Mouse (Mus musculus): ENCODE data around the gene Sgpl1. TPM values are rescaled to one million over a fixed set of nuclear protein-coding genes. Genes with fewer than 3 reads are reported as not detected.

The Sgpl1 gene
- polyA plus RNA-seq, 1 experiment from 2014 or later: 46.9 TPM

DNA sequence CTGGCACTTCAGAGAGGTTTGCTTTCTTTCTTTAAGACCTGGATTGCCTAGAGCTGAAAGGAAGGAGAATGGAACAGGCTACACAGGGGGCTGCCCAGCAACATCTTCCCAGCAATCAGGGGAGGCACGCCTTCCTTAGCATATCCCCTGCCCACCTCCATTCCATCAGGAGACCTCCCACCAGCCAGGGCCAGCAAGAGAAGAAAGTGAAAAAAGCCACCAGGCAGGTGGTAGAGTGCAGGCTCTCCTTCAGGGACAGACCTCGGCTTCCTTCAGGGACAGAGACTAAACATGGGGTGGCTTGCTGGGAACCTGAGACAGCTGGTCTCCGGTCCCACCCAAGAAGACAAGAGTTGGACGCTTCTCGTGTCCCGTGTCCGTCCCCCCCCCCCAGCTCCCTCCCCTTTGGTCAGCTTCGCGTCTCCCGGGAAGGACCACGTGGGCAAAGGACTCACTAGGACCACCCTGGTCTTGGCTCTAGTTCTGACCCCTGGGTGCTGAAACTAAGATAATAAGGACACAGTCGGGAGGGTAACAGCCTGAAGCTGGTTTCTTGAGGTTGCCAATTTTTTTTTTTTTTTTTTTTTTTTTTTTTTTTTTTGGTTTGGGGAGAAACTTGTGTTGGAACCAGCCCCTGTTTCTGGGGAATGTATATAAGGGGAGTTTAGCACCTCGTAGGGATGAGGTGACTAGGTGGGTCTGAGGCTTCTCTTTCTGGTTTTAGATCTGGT lies 27.4 kb upstream of the Sgpl1 start:
- Histone ChIP-seq H3K4me2 (no peak overlapping the region), H3K4me1 (0 out of 2 replicates have a peak, but pooled peaks cover 9% of the 10 kb centered on the region), H3K36me3 (no peaks in the 10 kb centered on the region), H3K27me3 (replicated peaks) (0 out of 2 replicates have a peak, but pooled peaks cover 4% of the 10 kb centered on the region), H3K4me3 (replicated peaks) (no peak overlapping the region), H3K27ac (no peak overlapping the region), H3K9ac (no peak overlapping the region), H3K9me3 (no peaks in the 10 kb centered on the region)
- 47% methylated on average over 12 of the region's 13 CpGs for WGBS
- ATAC-seq (ENCODE audit: insufficient read depth, low FRiP score, low read depth): no peak

- ATAC-seq (ENCODE audit: insufficient read depth, low FRiP score, low read depth): no peak
- no peak overlapping the region for H3K4me3 ChIP-seq (replicated peaks)
- H3K4me1 ChIP-seq: 0 out of 2 replicates have a peak, but pooled peaks cover 9% of the 10 kb centered on the region
- no peak overlapping the region for H3K27ac ChIP-seq
- 74% methylated on average over 4 of the region's 4 CpGs for WGBS
- H3K27me3 ChIP-seq (replicated peaks): no peaks in the 10 kb centered on the region
- H3K4me2 ChIP-seq: no peak overlapping the region
- no peak overlapping the region for H3K9ac ChIP-seq
- H3K9me3 ChIP-seq: no peaks in the 10 kb centered on the region
- no peaks in the 10 kb centered on the region for H3K36me3 ChIP-seq
Observed at GRCm38 (mm10) chr10:61172496-61172895, 25.0 kb upstream of the Sgpl1 start.

GRCm38 (mm10) chr10:61171654-61172053 lies 24.2 kb upstream of the Sgpl1 start, which contains the start of gene Tbata:
Gene Tbata, plus strand, starts transcription at chr10:61171954.
- WGBS: 66% methylated on average over 3 of the region's 3 CpGs
- Histone ChIP-seq H3K36me3 (no peaks in the 10 kb centered on the region), H3K27me3 (replicated peaks) (no peaks in the 10 kb centered on the region)

DNA sequence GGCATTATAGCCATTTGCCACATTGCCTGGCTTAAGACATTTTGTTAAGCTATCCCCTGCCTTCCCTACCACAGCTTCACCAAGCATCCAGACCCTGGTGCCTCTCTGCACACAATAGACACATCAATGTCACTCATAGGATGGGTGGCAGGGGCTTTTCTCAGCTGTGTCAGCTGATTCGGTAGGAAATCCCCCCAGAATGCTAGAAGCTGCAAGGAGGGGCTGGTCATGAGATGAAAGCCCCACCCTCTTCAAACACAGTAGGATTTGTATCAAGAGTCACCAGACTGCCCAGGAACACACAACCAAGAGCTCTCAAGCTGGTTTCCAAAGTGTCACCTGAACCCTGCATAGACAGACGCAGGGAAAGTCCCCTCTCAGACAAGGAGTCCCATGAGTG lies 20.9 kb upstream of the Sgpl1 start:
- Histone ChIP-seq H3K9me3 (no peaks in the 10 kb centered on the region), H3K4me2 (no peak overlapping the region), H3K9ac (no peak overlapping the region), H3K36me3 (no peaks in the 10 kb centered on the region), H3K4me3 (replicated peaks) (no peak overlapping the region), H3K4me1 (no peaks in the 10 kb centered on the region), H3K27me3 (replicated peaks) (no peaks in the 10 kb centered on the region), H3K27ac (no peak overlapping the region)
- WGBS: 63% methylated on average over 2 of the region's 2 CpGs
- ATAC-seq (ENCODE audit: insufficient read depth, low FRiP score, low read depth): no peak

More at GRCm38 (mm10) chr10:61171654-61172053, 24.2 kb upstream of the Sgpl1 start, which contains the start of gene Tbata:
- H3K9ac ChIP-seq: no peak within 1 kb of the TSS
- H3K27ac ChIP-seq: no peak within 1 kb of the TSS
- no peaks in the 10 kb centered on the region for H3K9me3 ChIP-seq
- H3K4me1 ChIP-seq: 0 out of 2 replicates have a peak, but pooled peaks cover 9% of the 10 kb centered on the region
- H3K4me2 ChIP-seq: no peak within 1 kb of the TSS
- no peak for ATAC-seq (ENCODE audit: insufficient read depth, low FRiP score, low read depth)
- H3K4me3 ChIP-seq (replicated peaks): no peak within 1 kb of the TSS

- H3K4me1 ChIP-seq: no peaks in the 10 kb centered on the region
- WGBS: 42% methylated on average over 9 of the region's 9 CpGs
- H3K9me3 ChIP-seq: no peaks in the 10 kb centered on the region
- H3K36me3 ChIP-seq: no peaks in the 10 kb centered on the region
- no peak overlapping the region for H3K4me3 ChIP-seq (replicated peaks)
- no peak overlapping the region for H3K9ac ChIP-seq
- no peak overlapping the region for H3K4me2 ChIP-seq
- ATAC-seq (ENCODE audit: insufficient read depth, low FRiP score, low read depth): no peak
- no peaks in the 10 kb centered on the region for H3K27me3 ChIP-seq (replicated peaks)
- no peak overlapping the region for H3K27ac ChIP-seq
Observed at GRCm38 (mm10) chr10:61167333-61168096, 20.0 kb upstream of the Sgpl1 start.

GRCm38 (mm10) chr10:61162366-61162765 lies 14.9 kb upstream of the Sgpl1 start:
- no peak overlapping the region for H3K9ac ChIP-seq
- no peak for ATAC-seq (ENCODE audit: insufficient read depth, low FRiP score, low read depth)
- 68% methylated on average over 3 of the region's 3 CpGs for WGBS
- no peak overlapping the region for H3K4me3 ChIP-seq (replicated peaks)
- no peaks in the 10 kb centered on the region for H3K27me3 ChIP-seq (replicated peaks)
- H3K36me3 ChIP-seq: no peaks in the 10 kb centered on the region
- H3K9me3 ChIP-seq: no peaks in the 10 kb centered on the region
- no peaks in the 10 kb centered on the region for H3K4me1 ChIP-seq
- no peak overlapping the region for H3K27ac ChIP-seq
- no peak overlapping the region for H3K4me2 ChIP-seq

DNA sequence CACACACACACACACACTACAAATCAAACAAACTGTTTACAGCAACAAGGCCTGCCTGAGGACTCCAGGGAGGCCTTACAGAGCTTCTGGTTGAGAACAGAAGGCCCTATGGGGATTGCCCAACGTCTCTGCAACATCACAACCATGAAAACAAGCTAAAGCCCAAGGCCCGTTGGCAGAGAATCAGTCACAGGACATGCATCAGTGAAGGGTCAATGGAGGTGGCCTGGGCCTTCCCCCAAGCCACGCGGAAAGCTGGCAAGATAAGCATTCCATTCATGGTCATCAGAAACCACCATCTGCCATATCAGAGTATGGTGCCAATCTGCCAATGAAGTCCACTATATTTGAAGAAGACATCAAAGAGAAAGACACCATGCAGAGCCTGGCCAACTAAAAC lies 13.2 kb upstream of the Sgpl1 start:
- WGBS: 76% methylated on average over 4 of the region's 4 CpGs
- Histone ChIP-seq H3K9me3 (no peaks in the 10 kb centered on the region), H3K27me3 (replicated peaks) (no peaks in the 10 kb centered on the region), H3K4me1 (no peaks in the 10 kb centered on the region), H3K9ac (no peak overlapping the region), H3K27ac (no peak overlapping the region), H3K4me3 (replicated peaks) (no peak overlapping the region), H3K4me2 (no peak overlapping the region), H3K36me3 (no peaks in the 10 kb centered on the region)
- ATAC-seq (ENCODE audit: insufficient read depth, low FRiP score, low read depth): no peak

GRCm38 (mm10) chr10:61160089-61160488 lies 12.6 kb upstream of the Sgpl1 start:
- H3K9me3 ChIP-seq: no peaks in the 10 kb centered on the region
- WGBS: 62% methylated on average over 7 of the region's 7 CpGs

GRCm38 (mm10) chr10:61158594-61158993 lies 11.1 kb upstream of the Sgpl1 start:
- no peaks in the 10 kb centered on the region for H3K36me3 ChIP-seq
- no peak overlapping the region for H3K4me2 ChIP-seq
- H3K27me3 ChIP-seq (replicated peaks): no peaks in the 10 kb centered on the region
- no peak overlapping the region for H3K27ac ChIP-seq
- no peak overlapping the region for H3K4me3 ChIP-seq (replicated peaks)
- no peaks in the 10 kb centered on the region for H3K9me3 ChIP-seq
- 53% methylated on average over 3 of the region's 3 CpGs for whole genome bisulfite sequencing
- no peaks in the 10 kb centered on the region for H3K4me1 ChIP-seq
- ATAC-seq (ENCODE audit: insufficient read depth, low FRiP score, low read depth): no peak
- no peak overlapping the region for H3K9ac ChIP-seq

More at GRCm38 (mm10) chr10:61160089-61160488, 12.6 kb upstream of the Sgpl1 start:
- Histone ChIP-seq H3K27me3 (replicated peaks) (no peaks in the 10 kb centered on the region), H3K4me1 (no peaks in the 10 kb centered on the region), H3K9ac (no peak overlapping the region), H3K4me3 (replicated peaks) (no peak overlapping the region), H3K36me3 (no peaks in the 10 kb centered on the region), H3K27ac (no peak overlapping the region), H3K4me2 (no peak overlapping the region)
- no peak for ATAC-seq (ENCODE audit: insufficient read depth, low FRiP score, low read depth)

DNA sequence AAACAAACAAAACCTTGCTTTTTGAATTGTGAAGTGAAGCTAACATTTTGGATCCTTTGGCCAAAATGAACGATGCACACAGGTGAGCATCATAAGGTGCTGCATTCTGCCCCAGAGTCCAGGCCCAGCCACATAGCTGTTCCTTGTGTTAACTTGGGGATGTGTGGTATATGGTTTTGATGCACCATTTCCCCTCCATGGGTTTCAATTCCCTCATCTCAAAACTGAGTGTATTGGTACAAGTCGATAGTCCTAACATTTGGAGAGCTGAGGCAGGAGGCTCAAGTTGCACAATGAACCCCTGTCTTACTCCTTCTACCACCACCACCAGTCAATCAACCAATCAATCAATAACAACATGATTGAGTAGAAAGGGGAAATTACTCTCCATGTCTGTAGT lies 8.9 kb upstream of the Sgpl1 start:
- Histone ChIP-seq H3K4me3 (replicated peaks) (no peak overlapping the region), H3K4me2 (no peak overlapping the region), H3K27me3 (replicated peaks) (no peaks in the 10 kb centered on the region), H3K27ac (no peak overlapping the region), H3K9ac (no peak overlapping the region), H3K36me3 (no peaks in the 10 kb centered on the region), H3K4me1 (0 out of 2 replicates have a peak, but pooled peaks cover 4% of the 10 kb centered on the region), H3K9me3 (no peaks in the 10 kb centered on the region)
- 87% methylated on average over 2 of the region's 2 CpGs for WGBS
- no peak for ATAC-seq (ENCODE audit: insufficient read depth, low FRiP score, low read depth)

DNA sequence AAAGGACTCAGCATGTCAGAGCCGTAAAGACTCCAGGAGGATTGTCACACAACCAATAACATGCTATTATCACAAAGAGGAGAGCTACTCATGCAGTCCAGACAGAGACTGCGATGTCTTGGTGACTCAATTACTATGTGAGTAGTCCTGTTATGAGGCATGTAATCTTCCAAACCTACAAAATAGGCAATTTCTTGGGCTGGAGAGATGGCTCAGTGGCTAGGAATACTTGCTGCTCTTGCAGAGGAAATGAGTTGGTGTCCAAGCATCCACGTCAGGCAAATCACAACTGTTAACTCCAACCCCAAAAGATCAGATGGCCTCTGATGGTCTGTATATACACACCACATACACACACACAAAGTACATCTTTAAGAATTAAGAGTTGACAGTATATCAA lies 8.1 kb upstream of the Sgpl1 start:
- no peak for ATAC-seq (ENCODE audit: insufficient read depth, low FRiP score, low read depth)
- Histone ChIP-seq H3K36me3 (no peaks in the 10 kb centered on the region), H3K27ac (no peak overlapping the region), H3K9ac (no peak overlapping the region), H3K9me3 (no peaks in the 10 kb centered on the region), H3K4me1 (0 out of 2 replicates have a peak, but pooled peaks cover 4% of the 10 kb centered on the region), H3K27me3 (replicated peaks) (no peaks in the 10 kb centered on the region), H3K4me3 (replicated peaks) (no peak overlapping the region), H3K4me2 (no peak overlapping the region)
- WGBS: 73% methylated on average over 3 of the region's 3 CpGs

DNA sequence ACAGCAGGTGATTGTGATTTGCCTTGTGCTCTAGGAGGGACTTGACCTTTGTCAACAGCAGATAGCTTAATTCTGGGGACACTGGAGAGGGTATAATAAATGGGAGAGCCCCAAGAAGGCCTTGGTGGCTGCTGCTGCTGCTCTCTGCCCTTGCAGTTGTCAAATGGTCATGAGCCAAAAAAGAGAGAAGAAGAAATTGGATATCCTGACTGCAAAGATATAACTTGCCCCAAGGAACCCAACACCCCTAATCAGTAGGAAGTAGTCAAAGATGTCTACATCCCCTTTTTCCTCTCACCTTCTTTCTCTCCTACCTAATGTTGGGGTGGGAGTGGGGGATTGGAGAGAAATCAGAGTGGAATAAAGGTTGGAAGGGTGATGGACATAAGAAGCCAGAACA lies 4.6 kb upstream of the Sgpl1 start:
- no peaks in the 10 kb centered on the region for H3K9me3 ChIP-seq

More for the DNA sequence above, 4.6 kb upstream of the Sgpl1 start:
- no peak overlapping the region for H3K4me2 ChIP-seq
- H3K27me3 ChIP-seq (replicated peaks): no peaks in the 10 kb centered on the region
- no peak overlapping the region for H3K9ac ChIP-seq
- no peak for ATAC-seq (ENCODE audit: insufficient read depth, low FRiP score, low read depth)
- no peaks in the 10 kb centered on the region for H3K36me3 ChIP-seq
- no peak overlapping the region for H3K4me3 ChIP-seq (replicated peaks)
- 0 out of 2 replicates have a peak, but pooled peaks cover 4% of the 10 kb centered on the region for H3K4me1 ChIP-seq
- no peak overlapping the region for H3K27ac ChIP-seq
